Mouse (Mus musculus) urinary bladder, adult 2 months (tissue): Measurements from ENCODE around the gene Rdh12. TPM values are rescaled to one million over a fixed set of nuclear protein-coding genes. Genes with fewer than 3 reads are reported as not detected.
A peak's percentile ranks its signal among the peaks of the same experiment; 100 is the strongest.
"Not testable (repeated sequence)": the region's sequence is repeated elsewhere in the genome, so short reads cannot be mapped to it uniquely, and the experiment has no call there.

Experiments
- DNase-seq: peaks from one replicate; pipeline ENCODE4 v3.0.0; 2022; ENCODE audit warnings: low spot score
- polyA plus RNA-seq: library from polyadenylated mRNA; depleted of rRNA; stranded (reverse); fragments of >200 nt; gene quantifications from 2 replicates; pipeline ENCODE4 v1.2.3, GENCODE M21; 2012; rRNA removed

Rdh12 gene
- 6.7 and 8.3 TPM in 2 replicates for polyA plus RNA-seq

GRCm38 (mm10) chr12:79208703-79209464, at the start of gene Rdh12:
Rdh12 (plus strand) TSS chr12:79208914.
- no peak for DNase-seq

GRCm38 (mm10) chr12:79162876-79163275, 45.8 kb upstream of the Rdh12 start:
- no peak for DNase-seq

GRCm38 (mm10) chr12:79169173-79169572, 39.5 kb upstream of the Rdh12 start:
- DNase-seq: no peak

- DNase-seq: no peak
These were observed 38.3 kb upstream of the Rdh12 start for GRCm38 (mm10) chr12:79170421-79170820.

- no peak for DNase-seq
These were observed 37.3 kb upstream of the Rdh12 start for GRCm38 (mm10) chr12:79171269-79171995.

GRCm38 (mm10) chr12:79172019-79172941, 36.4 kb upstream of the Rdh12 start, which contains the start of gene Vti1b:
Vti1b (minus strand) TSS chr12:79172667.
- peak; percentile 96 for DNase-seq

- no peak for DNase-seq
These were observed 35.0 kb upstream of the Rdh12 start for GRCm38 (mm10) chr12:79173721-79174120.

GRCm38 (mm10) chr12:79175998-79176397, 32.7 kb upstream of the Rdh12 start:
- DNase-seq: no peak

GRCm38 (mm10) chr12:79185160-79185559, 23.6 kb upstream of the Rdh12 start:
- DNase-seq: not testable (repeated sequence)

GRCm38 (mm10) chr12:79190931-79191673, 17.6 kb upstream of the Rdh12 start:
- no peak for DNase-seq

GRCm38 (mm10) chr12:79191701-79192100, 17.0 kb upstream of the Rdh12 start:
- peak; percentile 37 for DNase-seq

GRCm38 (mm10) chr12:79192193-79192592, 16.5 kb upstream of the Rdh12 start, which contains the start of gene Rdh11:
Rdh11 (minus strand) TSS chr12:79192293.
- no peak for DNase-seq

- no peak for DNase-seq
These were observed 15.3 kb upstream of the Rdh12 start for GRCm38 (mm10) chr12:79193441-79193840.

- DNase-seq: no peak
These were observed 11.6 kb upstream of the Rdh12 start for GRCm38 (mm10) chr12:79197105-79197504.

GRCm38 (mm10) chr12:79201882-79202281, 6.8 kb upstream of the Rdh12 start:
- DNase-seq: no peak

- no peak for DNase-seq
These were observed 2.7 kb downstream of the Rdh12 start for GRCm38 (mm10) chr12:79211447-79211846.

GRCm38 (mm10) chr12:79217511-79217910, 8.8 kb downstream of the Rdh12 start:
- DNase-seq: no peak

- no peak for DNase-seq
These were observed 26.9 kb downstream of the Rdh12 start for GRCm38 (mm10) chr12:79235485-79236080.

GRCm38 (mm10) chr12:79241985-79242384, 33.3 kb downstream of the Rdh12 start:
- no peak for DNase-seq

- no peak for DNase-seq
These were observed 34.2 kb downstream of the Rdh12 start for GRCm38 (mm10) chr12:79242921-79243320.

- no peak for DNase-seq
These were observed 39.4 kb downstream of the Rdh12 start for GRCm38 (mm10) chr12:79248110-79248509.
